Mouse (Mus musculus) liver, embryonic 14.5 days (tissue): ENCODE measurements around the gene Neu3.

Experiments used
- CTCF ChIP-seq: IDR thresholded peaks from 2 replicates; pipeline ENCODE4 v1.5.1; 2016; ENCODE audit warnings: antibody characterized with exemption, low read depth, control low read depth
- EP300 ChIP-seq: IDR thresholded peaks from 2 replicates; pipeline ENCODE4 v1.6.1; 2016; ENCODE audit warnings: antibody characterized with exemption, low read depth

GRCm38 (mm10) chr7:99797261-99797660 is 31.0 kb downstream of the Neu3 start:
- TF ChIP-seq CTCF (no peak), EP300 (no peak)
